Comparison of ENCODE assay signal across 22 mouse cellular contexts in genomic region chr14:121986028-121986427, GRCm38 (mm10). TPM values are rescaled to one million over a fixed set of nuclear protein-coding genes. Genes with fewer than 3 reads are reported as not detected.
A peak's percentile ranks its signal among the peaks of the same experiment; 100 is the strongest.
DNase-seq lines count a peak whose midpoint lies in the region; ATAC-seq and TF ChIP-seq lines count a peak whose summit lies in the region.
"Had no signal": no experiment of that assay in that cellular context is flagged by ENCODE, and none has a peak within 500 bp of the region (broad histone marks: within the 10 kb centered on the region; RNA-seq: fewer than 3 reads in every experiment).

No protein-coding gene starts in this region.

- H3K4me3 ChIP-seq in embryonic facial prominence, embryonic 14.5 days (ENCODE audit: low read depth, low read length) = no peak overlapping the region
- no peak overlapping the region for H3K4me3 ChIP-seq in embryonic facial prominence, embryonic 10.5 days
- no peak overlapping the region for H3K4me3 ChIP-seq in kidney, embryonic 16.5 days (ENCODE audit: low read length)
- H3K4me3 ChIP-seq in kidney, adult 2 months (ENCODE audit: insufficient read depth, low read depth, low read length) = no peak overlapping the region
- no peak overlapping the region for H3K4me3 ChIP-seq in lung, embryonic 14.5 days (ENCODE audit: low read depth, low read length)
- no peak overlapping the region for H3K4me3 ChIP-seq in small intestine, adult 2 months (ENCODE audit: low read depth, low read length)
- H3K4me3 ChIP-seq: embryonic facial prominence, embryonic 13.5 days; forebrain, embryonic 15.5 days; heart, adult 2 months; left cerebral cortex, adult 2 months; neural tube, embryonic 12.5 days had no signal

- ATAC-seq in embryonic facial prominence, embryonic 14.5 days (ENCODE audit: low read depth) = no peak
- 0 out of 2 replicates have a peak, but pooled peaks have one; percentile 20 for ATAC-seq in kidney, embryonic 16.5 days (ENCODE audit: low FRiP score, low TSS enrichment)
- ATAC-seq in lung, embryonic 14.5 days (ENCODE audit: insufficient read depth) = peak; percentile 66; the same call in 1 of the 2 replicates
- ATAC-seq: forebrain, embryonic 15.5 days; hindbrain, postnatal 0 days; intestine, postnatal 0 days had no signal

- TF ChIP-seq POLR2A in kidney, adult 2 months (IDR thresholded peaks at IDR 0.05; ENCODE audit: low read depth, low read length) = no peak
- no peak for TF ChIP-seq POLR2A in small intestine, adult 2 months (IDR thresholded peaks at IDR 0.05; ENCODE audit: low read depth, low read length)

- 80% methylated on average over 6 of the region's 6 CpGs for WGBS in embryonic facial prominence, embryonic 14.5 days
- 84% methylated on average over 6 of the region's 6 CpGs for WGBS in embryonic facial prominence, embryonic 10.5 days
- 80% methylated on average over 6 of the region's 6 CpGs for WGBS in kidney, embryonic 16.5 days
- 67% methylated on average over 6 of the region's 6 CpGs for WGBS in kidney, adult 2 months
- 75% methylated on average over 6 of the region's 6 CpGs for WGBS in lung, embryonic 14.5 days
- WGBS in small intestine, adult 2 months = 85% methylated on average over 6 of the region's 6 CpGs

- no peaks in the 10 kb centered on the region for H3K4me1 ChIP-seq in embryonic facial prominence, embryonic 14.5 days (ENCODE audit: control insufficient read depth, insufficient read depth, low read length)
- 0 out of 2 replicates have a peak, but pooled peaks cover 4% of the 10 kb centered on the region for H3K4me1 ChIP-seq in embryonic facial prominence, embryonic 10.5 days
- H3K4me1 ChIP-seq in kidney, embryonic 16.5 days (ENCODE audit: insufficient read depth, low read length) = peaks cover 26% of the 10 kb centered on the region; the same call in 1 of the 2 replicates
- H3K4me1 ChIP-seq in kidney, adult 2 months (ENCODE audit: control insufficient read depth, insufficient read depth, low read length) = peaks cover 23% of the 10 kb centered on the region
- no peaks in the 10 kb centered on the region for H3K4me1 ChIP-seq in lung, embryonic 14.5 days (ENCODE audit: insufficient read depth)
- H3K4me1 ChIP-seq in small intestine, adult 2 months (ENCODE audit: control insufficient read depth, insufficient read depth, insufficient read length, low read length) = peaks cover 13% of the 10 kb centered on the region
- H3K4me1 ChIP-seq: embryonic facial prominence, embryonic 13.5 days; forebrain, embryonic 15.5 days; neural tube, embryonic 12.5 days had no signal

- no peaks in the 10 kb centered on the region for H3K9me3 ChIP-seq in embryonic facial prominence, embryonic 14.5 days (ENCODE audit: control insufficient read depth, low read length)
- H3K9me3 ChIP-seq in embryonic facial prominence, embryonic 10.5 days = no peaks in the 10 kb centered on the region
- no peaks in the 10 kb centered on the region for H3K9me3 ChIP-seq in kidney, embryonic 16.5 days (ENCODE audit: low read length)
- no peaks in the 10 kb centered on the region for H3K9me3 ChIP-seq in lung, embryonic 14.5 days (ENCODE audit: low read depth, low read length)
- H3K9me3 ChIP-seq: embryonic facial prominence, embryonic 13.5 days; forebrain, embryonic 15.5 days; neural tube, embryonic 12.5 days had no signal

- no peaks in the 10 kb centered on the region for H3K27me3 ChIP-seq in embryonic facial prominence, embryonic 14.5 days (replicated peaks; ENCODE audit: control insufficient read depth, insufficient read depth, low read length)
- H3K27me3 ChIP-seq in embryonic facial prominence, embryonic 10.5 days (replicated peaks; ENCODE audit: low read depth, poor library complexity, severe bottlenecking) = no peaks in the 10 kb centered on the region
- H3K27me3 ChIP-seq in kidney, embryonic 16.5 days (ENCODE audit: insufficient read depth, low read length) = no peaks in the 10 kb centered on the region
- no peaks in the 10 kb centered on the region for H3K27me3 ChIP-seq in kidney, adult 2 months (replicated peaks; ENCODE audit: control insufficient read depth, insufficient read depth, low read length)
- no peaks in the 10 kb centered on the region for H3K27me3 ChIP-seq in lung, embryonic 14.5 days (ENCODE audit: insufficient read depth, low read length)
- H3K27me3 ChIP-seq in small intestine, adult 2 months (ENCODE audit: control insufficient read depth, insufficient read depth, low read length) = no peaks in the 10 kb centered on the region
- H3K27me3 ChIP-seq: embryonic facial prominence, embryonic 13.5 days; forebrain, embryonic 15.5 days; neural tube, embryonic 12.5 days had no signal

- no peak overlapping the region for H3K9ac ChIP-seq in embryonic facial prominence, embryonic 14.5 days (ENCODE audit: low read depth, low read length)
- H3K9ac ChIP-seq in kidney, embryonic 16.5 days (replicated peaks; ENCODE audit: low read length) = no peak overlapping the region
- no peak overlapping the region for H3K9ac ChIP-seq in lung, embryonic 14.5 days
- H3K9ac ChIP-seq: embryonic facial prominence, embryonic 13.5 days; forebrain, embryonic 15.5 days; neural tube, embryonic 12.5 days had no signal

- no peaks in the 10 kb centered on the region for H3K36me3 ChIP-seq in embryonic facial prominence, embryonic 14.5 days (ENCODE audit: control insufficient read depth, insufficient read depth, low read length)
- peaks cover 13% of the 10 kb centered on the region for H3K36me3 ChIP-seq in embryonic facial prominence, embryonic 10.5 days (replicated peaks)
- H3K36me3 ChIP-seq in kidney, embryonic 16.5 days (ENCODE audit: insufficient read depth, low read length) = no peaks in the 10 kb centered on the region
- no peaks in the 10 kb centered on the region for H3K36me3 ChIP-seq in kidney, adult 2 months (ENCODE audit: control insufficient read depth, insufficient read depth, low read length)
- no peaks in the 10 kb centered on the region; the same call in 1 of the 2 replicates for H3K36me3 ChIP-seq in lung, embryonic 14.5 days (ENCODE audit: insufficient read depth)
- H3K36me3 ChIP-seq in small intestine, adult 2 months (ENCODE audit: control insufficient read depth, insufficient read depth, low read length) = peaks cover 2% of the 10 kb centered on the region; the same call in 1 of the 2 replicates
- H3K36me3 ChIP-seq: forebrain, embryonic 15.5 days; neural tube, embryonic 12.5 days had no signal

- no peak overlapping the region for H3K4me2 ChIP-seq in embryonic facial prominence, embryonic 14.5 days (ENCODE audit: low read depth, low read length)
- H3K4me2 ChIP-seq in kidney, embryonic 16.5 days (replicated peaks; ENCODE audit: low read depth, low read length) = no peak overlapping the region
- no peak overlapping the region for H3K4me2 ChIP-seq in lung, embryonic 14.5 days
- H3K4me2 ChIP-seq: embryonic facial prominence, embryonic 13.5 days; forebrain, embryonic 15.5 days; neural tube, embryonic 12.5 days had no signal

- peak; percentile 27 for DNase-seq in embryonic facial prominence, embryonic 14.5 days (ENCODE audit: low spot score)
- DNase-seq in embryonic facial prominence, embryonic 10.5 days (ENCODE audit: low spot score) = no peak
- DNase-seq in kidney, adult 2 months = no peak
- DNase-seq in lung, embryonic 14.5 days = peak; percentile 64
- DNase-seq in lung, postnatal 14 days = no peak
- no peak for DNase-seq in cerebellum, postnatal 4 days (ENCODE audit: low spot score in 2 of 2)
- DNase-seq: adrenal gland, adult 2 months; cerebellum, adult 9-10 months; gastrocnemius, postnatal 14 days; heart, adult 2 months; left cerebral cortex, postnatal 4 days; lung, postnatal 36 days; right cerebral cortex, postnatal 4 days had no signal

- no peak overlapping the region for H3K27ac ChIP-seq in embryonic facial prominence, embryonic 14.5 days (replicated peaks; ENCODE audit: low read depth, low read length)
- no peak overlapping the region for H3K27ac ChIP-seq in embryonic facial prominence, embryonic 10.5 days (replicated peaks)
- H3K27ac ChIP-seq in kidney, embryonic 16.5 days (ENCODE audit: low read length) = no peak overlapping the region
- H3K27ac ChIP-seq in kidney, adult 2 months (ENCODE audit: insufficient read depth, low read depth, low read length) = no peak overlapping the region
- peak overlapping the region; percentile 18; the same call in 1 of the 2 replicates for H3K27ac ChIP-seq in lung, embryonic 14.5 days (ENCODE audit: low read depth)
- H3K27ac ChIP-seq in small intestine, adult 2 months (ENCODE audit: insufficient read depth, low read depth, low read length) = peak overlapping the region; percentile 13; the same call in 1 of the 2 replicates
- H3K27ac ChIP-seq: embryonic facial prominence, embryonic 13.5 days; forebrain, embryonic 15.5 days; heart, adult 2 months; hindbrain, postnatal 0 days; neural tube, embryonic 12.5 days had no signal

- TF ChIP-seq CTCF in kidney, adult 2 months (conservative IDR thresholded peaks at IDR 0.05; ENCODE audit: insufficient read depth, insufficient read length, low read depth, low read length) = no peak
- no peak for TF ChIP-seq CTCF in lung, embryonic 14.5 days (IDR thresholded peaks at IDR 0.05; ENCODE audit: low read depth)
- TF ChIP-seq CTCF in small intestine, adult 2 months (IDR thresholded peaks at IDR 0.05; ENCODE audit: extremely low read depth, insufficient read length, insufficient replicate concordance, low read depth, low read length) = no peak

RNA-seq across cellular contexts. Expression of gene Gpr183, which starts 21.0 kb away (rescaled TPM):
- polyA plus RNA-seq in embryonic facial prominence, embryonic 14.5 days (2014; fragmentation: Nextera tagmentation; extraction: Ambion mirVana) = 3.5 and 5.1 TPM in 2 replicates
- polyA plus RNA-seq in embryonic facial prominence, embryonic 10.5 days (2016; fragmentation: Nextera tagmentation; extraction: Ambion mirVana) = 2.4 and 2.9 TPM in 2 replicates
- 4.0 and 4.9 TPM in 2 replicates for polyA plus RNA-seq in kidney, embryonic 16.5 days (2015; fragmentation: Nextera tagmentation; extraction: Ambion mirVana)
- 0.65 and 1.7 TPM in 2 replicates for polyA plus RNA-seq in kidney, adult 2 months (2012; rRNA removed)
- 2.9 and 3.6 TPM in 2 replicates for polyA plus RNA-seq in lung, embryonic 14.5 days (2014; fragmentation: Nextera tagmentation; extraction: Ambion mirVana)
- 1.3 and 1.8 TPM in 2 replicates for polyA plus RNA-seq in small intestine, adult 2 months (2012; rRNA removed)

RNA-seq across cellular contexts. Expression of gene Timm8a2, which starts 48.4 kb away (rescaled TPM):
- not detected in 2 replicates for polyA plus RNA-seq in embryonic facial prominence, embryonic 14.5 days (2014; fragmentation: Nextera tagmentation; extraction: Ambion mirVana)
- not detected in 2 replicates for polyA plus RNA-seq in embryonic facial prominence, embryonic 10.5 days (2016; fragmentation: Nextera tagmentation; extraction: Ambion mirVana)
- polyA plus RNA-seq in kidney, embryonic 16.5 days (2015; fragmentation: Nextera tagmentation; extraction: Ambion mirVana) = not detected in 2 replicates
- polyA plus RNA-seq in kidney, adult 2 months (2012; rRNA removed) = 0.18 TPM in 1 of 2 replicates, not detected in the other
- polyA plus RNA-seq in lung, embryonic 14.5 days (2014; fragmentation: Nextera tagmentation; extraction: Ambion mirVana) = not detected in 2 replicates
- not detected in 2 replicates for polyA plus RNA-seq in small intestine, adult 2 months (2012; rRNA removed)
- polyA plus RNA-seq: adrenal gland, adult 2 months; embryonic facial prominence, embryonic 13.5 days; forebrain, embryonic 15.5 days; heart, adult 2 months; hindbrain, postnatal 0 days; intestine, postnatal 0 days; liver, adult 2 months; neural tube, embryonic 12.5 days had no signal

Comparison
In these comparisons a context has a peak if more than half of its experiments do, and no peak if none do; other contexts are left out.
1. DNase-seq: peak in embryonic facial prominence, embryonic 14.5 days (single experiment) and lung, embryonic 14.5 days (single experiment); none in embryonic facial prominence, embryonic 10.5 days (single experiment), kidney, adult 2 months (single experiment), lung, postnatal 14 days (single experiment) and cerebellum, postnatal 4 days (0 of 2).
2. H3K27ac ChIP-seq: peak in lung, embryonic 14.5 days (single experiment) and small intestine, adult 2 months (single experiment); none in embryonic facial prominence, embryonic 14.5 days (single experiment), embryonic facial prominence, embryonic 10.5 days (single experiment), kidney, embryonic 16.5 days (single experiment) and kidney, adult 2 months (single experiment).